Mouse (Mus musculus): ENCODE results near the gene Pitx3. TPM values are rescaled to one million over a fixed set of nuclear protein-coding genes. Genes with fewer than 3 reads are reported as not detected.

Pitx3 gene
- polyA plus RNA-seq, 1 experiment from 2014 or later: not detected

DNA sequence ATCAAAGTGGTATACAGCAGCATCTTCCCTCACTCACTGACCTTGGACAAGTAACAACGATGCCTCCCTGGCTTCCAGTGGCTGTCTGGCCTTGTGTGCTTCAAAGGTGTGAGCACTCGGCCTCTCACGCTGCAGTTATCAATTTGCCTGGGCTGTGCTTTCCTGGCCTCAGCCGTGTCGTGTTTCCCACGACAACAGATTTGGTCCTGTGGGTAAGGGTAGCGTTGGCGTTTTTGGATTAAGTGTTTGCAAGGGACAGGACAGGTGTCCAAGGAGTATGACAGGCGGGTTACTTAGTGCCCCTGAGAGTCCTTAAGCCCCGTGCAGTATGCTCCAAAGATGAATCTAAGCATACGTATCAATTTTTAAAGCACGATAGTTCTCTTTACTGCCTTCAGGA lies 965 bp upstream of the Pitx3 start:
- H3K4me2 ChIP-seq (replicated peaks; ENCODE audit: low read depth): peak overlapping the region; percentile 96
- no peak for TF ChIP-seq CTCF (IDR thresholded peaks at IDR 0.05; ENCODE audit: low read depth)
- H3K27ac ChIP-seq (ENCODE audit: low read depth, low read length): no peak overlapping the region
- H3K27me3 ChIP-seq (replicated peaks; ENCODE audit: control insufficient read depth, insufficient read depth, low read length): peaks cover 55% of the 10 kb centered on the region
- ATAC-seq: no peak
- no peaks in the 10 kb centered on the region for H3K9me3 ChIP-seq (ENCODE audit: control insufficient read depth)
- H3K4me1 ChIP-seq (replicated peaks; ENCODE audit: control insufficient read depth, insufficient read depth, low read length): no peaks in the 10 kb centered on the region
- H3K36me3 ChIP-seq (ENCODE audit: control insufficient read depth, insufficient read depth): no peaks in the 10 kb centered on the region
- WGBS: 28% methylated on average over 12 of the region's 12 CpGs
- no peak overlapping the region for H3K9ac ChIP-seq (ENCODE audit: low read depth, low read length)
- H3K4me3 ChIP-seq (ENCODE audit: low read depth, low read length): peak overlapping the region; percentile 52

DNA sequence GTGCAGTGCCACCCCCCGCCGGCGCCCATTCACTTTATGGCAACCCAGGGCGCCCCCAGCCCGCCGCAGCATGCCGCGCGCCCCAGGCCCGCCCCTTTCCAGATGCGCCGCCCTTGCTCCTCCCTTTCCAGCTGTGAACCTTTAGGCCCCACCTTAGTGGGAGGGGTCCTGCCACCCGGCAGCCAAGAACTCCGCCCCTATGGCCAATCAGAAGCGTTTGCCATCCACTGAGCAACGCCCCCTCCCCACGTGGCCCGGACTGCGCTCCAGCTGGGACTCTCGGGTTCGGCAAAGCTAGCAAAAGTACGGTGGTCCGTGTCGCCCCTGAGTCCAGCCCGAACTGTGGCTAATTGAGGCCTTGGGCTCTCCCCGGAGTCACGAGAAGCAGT lies 240 bp upstream of the Pitx3 start:
- Histone ChIP-seq H3K4me1 (replicated peaks; ENCODE audit: control insufficient read depth, insufficient read depth, low read length) (no peaks in the 10 kb centered on the region), H3K4me2 (replicated peaks; ENCODE audit: low read depth) (peak overlapping the region; percentile 96), H3K36me3 (ENCODE audit: control insufficient read depth, insufficient read depth) (no peaks in the 10 kb centered on the region), H3K9me3 (ENCODE audit: control insufficient read depth) (no peaks in the 10 kb centered on the region), H3K27me3 (replicated peaks; ENCODE audit: control insufficient read depth, insufficient read depth, low read length) (peaks cover 62% of the 10 kb centered on the region), H3K9ac (ENCODE audit: low read depth, low read length) (0 out of 2 replicates have a peak overlapping the region, but pooled peaks have one; percentile 12), H3K4me3 (ENCODE audit: low read depth, low read length) (peak overlapping the region; percentile 52), H3K27ac (ENCODE audit: low read depth, low read length) (no peak overlapping the region)
- ATAC-seq: peak; percentile 55
- 0 out of 2 replicates have a peak, but pooled peaks have one; percentile 4 for TF ChIP-seq CTCF (IDR thresholded peaks at IDR 0.05; ENCODE audit: low read depth)
- 2% methylated on average over 27 of the region's 27 CpGs for WGBS

DNA sequence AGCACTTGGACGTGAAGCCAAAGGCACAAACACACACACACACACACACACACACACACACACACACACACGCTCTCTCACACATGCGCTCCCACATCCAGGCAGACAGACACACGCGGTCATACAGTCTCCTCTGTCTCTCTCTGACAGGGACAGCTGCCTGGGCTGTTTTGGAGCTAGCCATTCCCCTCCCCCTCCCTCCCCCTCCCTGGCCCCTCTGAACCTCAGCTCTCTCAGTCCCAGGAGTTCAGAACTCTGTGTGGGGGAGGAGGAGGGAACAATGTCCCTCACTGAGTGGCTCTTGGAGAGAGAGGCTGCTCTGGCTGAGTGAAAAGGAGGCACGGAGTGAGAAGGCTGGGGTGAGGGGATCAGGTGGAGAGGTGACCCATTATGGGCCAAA lies 7.0 kb downstream of the Pitx3 start:
- Histone ChIP-seq H3K4me2 (replicated peaks; ENCODE audit: low read depth) (no peak overlapping the region), H3K36me3 (ENCODE audit: control insufficient read depth, insufficient read depth) (no peaks in the 10 kb centered on the region), H3K4me3 (ENCODE audit: low read depth, low read length) (no peak overlapping the region), H3K9ac (ENCODE audit: low read depth, low read length) (no peak overlapping the region), H3K9me3 (ENCODE audit: control insufficient read depth) (no peaks in the 10 kb centered on the region), H3K27me3 (replicated peaks; ENCODE audit: control insufficient read depth, insufficient read depth, low read length) (peaks cover 60% of the 10 kb centered on the region), H3K27ac (ENCODE audit: low read depth, low read length) (no peak overlapping the region), H3K4me1 (replicated peaks; ENCODE audit: control insufficient read depth, insufficient read depth, low read length) (peaks cover 10% of the 10 kb centered on the region; the same call in 1 of the 2 replicates)
- no peak for TF ChIP-seq CTCF (IDR thresholded peaks at IDR 0.05; ENCODE audit: low read depth)
- no peak for ATAC-seq
- 41% methylated on average over 6 of the region's 6 CpGs for WGBS

DNA sequence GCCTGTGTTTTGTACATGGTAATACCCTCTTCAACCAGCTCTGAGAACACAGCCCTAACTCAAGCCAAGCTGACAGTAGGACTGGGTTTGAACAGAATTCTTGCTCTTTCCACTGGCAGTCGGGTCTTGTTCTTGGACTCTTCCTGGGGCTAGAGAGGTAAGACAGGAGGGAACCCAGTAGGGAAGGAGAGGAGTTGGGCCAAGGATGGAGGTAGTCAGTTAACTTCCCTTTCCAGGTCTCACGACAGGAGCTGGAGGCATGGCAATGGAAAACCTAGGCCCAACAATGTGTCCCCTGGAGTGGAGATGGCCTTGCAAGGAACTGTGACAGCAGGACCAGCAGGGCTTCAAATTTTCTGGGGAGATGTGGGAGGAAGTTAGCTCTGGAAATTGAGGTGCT lies 7.8 kb downstream of the Pitx3 start:
- 76% methylated on average over 2 of the region's 2 CpGs for WGBS
- TF ChIP-seq CTCF (IDR thresholded peaks at IDR 0.05; ENCODE audit: low read depth): no peak
- Histone ChIP-seq H3K4me3 (ENCODE audit: low read depth, low read length) (no peak overlapping the region), H3K9ac (ENCODE audit: low read depth, low read length) (no peak overlapping the region), H3K27me3 (replicated peaks; ENCODE audit: control insufficient read depth, insufficient read depth, low read length) (peaks cover 59% of the 10 kb centered on the region), H3K36me3 (ENCODE audit: control insufficient read depth, insufficient read depth) (no peaks in the 10 kb centered on the region), H3K9me3 (ENCODE audit: control insufficient read depth) (no peaks in the 10 kb centered on the region), H3K4me2 (replicated peaks; ENCODE audit: low read depth) (no peak overlapping the region), H3K4me1 (replicated peaks; ENCODE audit: control insufficient read depth, insufficient read depth, low read length) (peaks cover 10% of the 10 kb centered on the region; the same call in 1 of the 2 replicates), H3K27ac (ENCODE audit: low read depth, low read length) (no peak overlapping the region)
- no peak for ATAC-seq

DNA sequence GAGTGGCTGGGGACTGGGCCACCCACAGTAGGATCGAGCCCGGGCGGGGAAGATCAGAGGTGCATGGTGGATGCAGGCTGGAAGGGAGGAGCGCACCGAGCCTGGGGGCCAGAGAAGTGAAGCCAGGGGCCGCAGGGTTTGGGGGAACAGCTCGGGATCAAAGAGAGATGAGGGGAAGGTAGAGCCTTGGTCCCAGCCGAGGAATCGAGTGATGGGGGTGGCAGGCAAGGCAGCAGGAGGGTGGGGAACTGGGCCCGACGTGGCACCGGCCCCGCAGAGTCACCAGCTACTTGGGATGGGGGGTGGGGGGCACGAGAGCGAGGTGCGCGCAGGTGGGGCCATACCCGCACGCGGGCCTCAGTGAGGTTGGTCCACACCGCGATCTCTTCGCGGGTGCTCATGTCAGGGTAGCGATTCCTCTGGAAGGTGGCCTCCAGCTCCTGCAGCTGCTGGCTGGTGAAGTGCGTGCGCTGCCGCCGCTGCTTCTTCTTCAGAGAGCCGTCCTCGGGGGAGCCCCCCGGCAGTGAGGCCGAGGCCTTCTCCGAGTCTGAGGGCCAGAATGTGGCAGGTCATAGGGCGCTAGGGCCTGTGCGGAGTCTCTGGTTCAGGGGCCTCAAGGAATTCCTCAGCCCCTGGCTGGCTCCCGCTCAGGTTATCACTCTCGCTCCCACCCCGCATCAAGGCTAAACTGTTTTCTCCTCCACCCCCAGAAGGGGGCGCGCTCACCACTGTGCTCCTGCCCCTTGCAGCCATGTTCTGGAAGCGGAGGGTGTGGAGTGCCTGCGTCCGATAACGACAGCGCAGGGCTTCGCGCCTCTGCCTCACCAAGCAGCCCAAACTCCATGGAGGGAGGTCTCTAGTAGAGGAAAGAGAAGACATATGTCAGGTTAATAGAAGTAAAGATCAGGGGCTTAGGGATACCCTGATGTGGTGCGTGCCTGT lies 11.2 kb downstream of the Pitx3 start:
- WGBS: 3% methylated on average over 49 of the region's 49 CpGs
- no peak overlapping the region for H3K9ac ChIP-seq (ENCODE audit: low read depth, low read length)
- H3K9me3 ChIP-seq (ENCODE audit: control insufficient read depth): no peaks in the 10 kb centered on the region
- H3K4me1 ChIP-seq (replicated peaks; ENCODE audit: control insufficient read depth, insufficient read depth, low read length): peaks cover 10% of the 10 kb centered on the region; the same call in 1 of the 2 replicates
- H3K27ac ChIP-seq (ENCODE audit: low read depth, low read length): no peak overlapping the region
- no peaks in the 10 kb centered on the region for H3K36me3 ChIP-seq (ENCODE audit: control insufficient read depth, insufficient read depth)
- peak; percentile 88 for TF ChIP-seq CTCF (IDR thresholded peaks at IDR 0.05; ENCODE audit: low read depth)
- H3K27me3 ChIP-seq (replicated peaks; ENCODE audit: control insufficient read depth, insufficient read depth, low read length): peaks cover 64% of the 10 kb centered on the region
- H3K4me3 ChIP-seq (ENCODE audit: low read depth, low read length): peak overlapping the region; percentile 51
- peak overlapping the region; percentile 99 for H3K4me2 ChIP-seq (replicated peaks; ENCODE audit: low read depth)
- peak; percentile 49 for ATAC-seq

DNA sequence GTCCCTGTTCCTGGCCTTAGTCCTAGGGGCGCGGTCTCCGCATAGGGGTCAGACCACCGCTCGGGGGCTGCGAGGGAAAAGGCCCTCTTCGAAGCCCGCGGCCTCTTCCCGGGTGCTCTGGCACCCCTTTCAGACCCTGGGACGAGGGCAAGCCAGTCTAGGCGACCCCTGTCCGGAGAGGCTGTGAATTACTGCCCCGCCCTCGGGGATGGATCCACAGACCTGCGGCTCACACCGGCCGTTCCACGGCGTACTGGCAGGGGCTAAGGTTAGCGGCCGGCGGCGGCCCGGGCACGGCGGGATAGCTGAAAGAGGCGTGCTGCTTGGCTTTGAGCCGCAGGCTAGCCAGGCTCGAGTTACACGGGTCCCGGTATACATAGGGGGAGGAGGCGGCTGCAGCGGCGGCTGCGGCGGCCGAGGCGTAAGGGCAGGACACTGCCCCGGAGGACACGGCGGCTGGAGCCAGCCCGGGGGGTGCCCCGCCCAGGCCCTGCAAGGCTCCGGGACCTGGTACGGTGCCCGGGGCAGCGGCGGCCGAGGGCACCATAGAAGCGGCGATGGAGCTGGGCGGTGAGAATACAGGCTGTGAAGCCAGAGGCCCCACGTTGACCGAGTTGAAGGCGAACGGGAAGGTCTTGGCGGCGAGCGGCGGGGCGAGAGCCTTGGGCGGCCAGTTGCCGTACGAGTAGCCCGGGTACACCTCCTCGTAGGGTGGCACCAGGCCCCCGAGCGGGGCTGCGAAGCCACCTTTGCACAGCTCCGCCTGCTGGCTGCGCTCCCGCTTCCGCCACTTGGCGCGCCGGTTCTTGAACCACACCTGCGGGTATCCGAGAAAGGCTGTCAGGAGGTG lies 12.1 kb downstream of the Pitx3 start:
- TF ChIP-seq CTCF (IDR thresholded peaks at IDR 0.05; ENCODE audit: low read depth): peak; percentile 73
- H3K9ac ChIP-seq (ENCODE audit: low read depth, low read length): peak overlapping the region; percentile 46
- peaks cover 10% of the 10 kb centered on the region; the same call in 1 of the 2 replicates for H3K4me1 ChIP-seq (replicated peaks; ENCODE audit: control insufficient read depth, insufficient read depth, low read length)
- H3K9me3 ChIP-seq (ENCODE audit: control insufficient read depth): no peaks in the 10 kb centered on the region
- H3K27me3 ChIP-seq (replicated peaks; ENCODE audit: control insufficient read depth, insufficient read depth, low read length): peaks cover 68% of the 10 kb centered on the region
- under 1% methylated on average over 79 of the region's 79 CpGs for WGBS
- H3K36me3 ChIP-seq (ENCODE audit: control insufficient read depth, insufficient read depth): no peaks in the 10 kb centered on the region
- ATAC-seq: peak; percentile 34; the same call in 1 of the 2 replicates
- no peak overlapping the region for H3K27ac ChIP-seq (ENCODE audit: low read depth, low read length)
- H3K4me2 ChIP-seq (replicated peaks; ENCODE audit: low read depth): peak overlapping the region; percentile 99
- H3K4me3 ChIP-seq (ENCODE audit: low read depth, low read length): peak overlapping the region; percentile 51

Data from intestine, postnatal 0 days (tissue).